Mouse (Mus musculus): ENCODE results near the gene 5830411N06Rik. TPM values are rescaled to one million over a fixed set of nuclear protein-coding genes. Genes with fewer than 3 reads are reported as not detected.

5830411N06Rik gene
- total and polyA plus RNA-seq, 3 experiments = not detected

DNA sequence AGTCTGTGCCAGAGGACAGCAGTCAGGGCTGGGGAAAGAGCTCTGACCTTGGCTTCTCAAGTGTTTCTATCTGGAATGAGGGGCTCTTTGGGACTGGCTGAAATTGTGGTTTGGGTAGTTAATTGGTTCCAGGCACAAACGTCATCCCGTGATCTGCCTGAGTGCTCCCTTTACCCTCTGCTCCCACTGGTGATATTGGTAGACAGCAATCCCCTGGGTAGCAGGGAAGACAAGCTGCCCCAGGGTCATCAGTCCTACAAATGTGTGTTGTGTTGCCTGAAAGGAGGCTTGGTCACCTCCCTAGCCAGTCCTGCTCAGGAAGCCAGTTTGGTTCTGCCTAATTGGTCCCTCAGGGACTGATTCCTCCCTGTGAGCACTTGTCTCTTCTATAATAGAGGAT lies 86.6 kb downstream of the 5830411N06Rik start, which contains the start of gene Olfr527:
Olfr527 (plus strand) TSS at position 301 of the 400 bp plus-strand sequence.
- in situ Hi-C loops (cut with MboI; ENCODE audit: low pct_ligation_motif_present, low pct_unique_long_range_greater_than_20kb, low sequenced_read_pairs) (no loop called here), dilution Hi-C loops (cut with MboI; ENCODE audit: extremely low pct_ligation_motif_present, extremely low pct_unique_long_range_greater_than_20kb, low sequenced_read_pairs) (no loop called here)
- Histone ChIP-seq H3K36me3 (replicated peaks in 1 of 2; ENCODE audit: control insufficient read depth in 1 of 2, insufficient read depth in 1 of 2, low read length in 1 of 2) (no peaks in the 10 kb centered on the region), H3K9ac (ENCODE audit: insufficient read depth, low read depth) (no peak within 1 kb of the TSS), H3K27me3 (replicated peaks) (peaks cover 68% of the 10 kb centered on the region), H3K4me3 (replicated peaks in 1 of 3; ENCODE audit: low read depth in 2 of 3, low read length in 2 of 3, poor library complexity in 1 of 3) (no peak within 1 kb of the TSS), H3K27ac (ENCODE audit: insufficient read depth, low read depth) (no peak within 1 kb of the TSS), H3K79me2 (replicated peaks; ENCODE audit: control insufficient read depth, extremely low read depth, insufficient read depth, poor library complexity, severe bottlenecking) (no peaks in the 10 kb centered on the region), H3K4me1 (ENCODE audit: control insufficient read depth in 1 of 2, insufficient read depth in 2 of 2) (no peaks in the 10 kb centered on the region), H3K4me2 (ENCODE audit: insufficient read depth, low read depth, poor library complexity, severe bottlenecking) (no peak within 1 kb of the TSS), H3K9me3 (replicated peaks; ENCODE audit: low read length) (no peaks in the 10 kb centered on the region)
- TF ChIP-seq KAT2A (IDR thresholded peaks at IDR 0.05; ENCODE audit: insufficient replicate concordance, low read length) (no peak), ZC3H11A (IDR thresholded peaks at IDR 0.05; ENCODE audit: low read depth, low read length) (no peak), HCFC1 (IDR thresholded peaks at IDR 0.05; ENCODE audit: low read depth, low read length) (no peak), NELFE (IDR thresholded peaks at IDR 0.05; ENCODE audit: low read depth, low read length) (no peak), EP300 (IDR thresholded peaks at IDR 0.05; ENCODE audit: low read length) (no peak), MYC (IDR thresholded peaks at IDR 0.05; ENCODE audit: low read depth, low read length) (no peak), E2F4 (IDR thresholded peaks at IDR 0.05; ENCODE audit: insufficient replicate concordance, low read depth, low read length) (no peak), MEF2A (IDR thresholded peaks at IDR 0.05; ENCODE audit: borderline replicate concordance, low read depth, low read length) (no peak), USF1 (IDR thresholded peaks at IDR 0.05; ENCODE audit: low read depth, low read length) (no peak), RAD21 (IDR thresholded peaks at IDR 0.05; ENCODE audit: low read depth, low read length) (no peak), MAX (IDR thresholded peaks at IDR 0.05; ENCODE audit: low read length) (no peak), MAFK (IDR thresholded peaks at IDR 0.05; ENCODE audit: insufficient replicate concordance, low read length) (no peak), TBP (conservative IDR thresholded peaks at IDR 0.05; ENCODE audit: low read depth, low read length) (no peak), ZNF384 (IDR thresholded peaks at IDR 0.05; ENCODE audit: low read depth, low read length) (no peak)
- DNase-seq (ENCODE audit: extremely low read depth) = no peak

Other genes with a start within 250 kb of the 5830411N06Rik start
Only the 20 nearest of the 22 such genes appear.
- gene Zfp511, start 210.9 kb upstream of the 5830411N06Rik start, total RNA-seq (2012; rRNA removed) = 44.4 and 44.6 TPM in 2 replicates
- 41.4 and 43.8 TPM in 2 replicates for gene Zfp511, start 210.9 kb upstream of the 5830411N06Rik start, total RNA-seq (2014; rRNA removed)
- gene Zfp511, start 210.9 kb upstream of the 5830411N06Rik start, polyA plus RNA-seq (2012; ENCODE audit: insufficient read length, low read depth) = 50.1 and 52.2 TPM in 2 replicates
- gene Tubgcp2, start 210.6 kb upstream of the 5830411N06Rik start, total RNA-seq (2012; rRNA removed) = 40.1 and 42.5 TPM in 2 replicates
- gene Tubgcp2, start 210.6 kb upstream of the 5830411N06Rik start, total RNA-seq (2014; rRNA removed) = 50.4 and 50.6 TPM in 2 replicates
- gene Tubgcp2, start 210.6 kb upstream of the 5830411N06Rik start, polyA plus RNA-seq (2012; ENCODE audit: insufficient read length, low read depth) = 39.5 and 46.7 TPM in 2 replicates
- gene Msx3, start 198.2 kb upstream of the 5830411N06Rik start, total RNA-seq (2012; rRNA removed) = not detected in 2 replicates
- not detected in 2 replicates for gene Msx3, start 198.2 kb upstream of the 5830411N06Rik start, total RNA-seq (2014; rRNA removed)
- gene Msx3, start 198.2 kb upstream of the 5830411N06Rik start, polyA plus RNA-seq (2012; ENCODE audit: insufficient read length, low read depth) = not detected in 2 replicates
- gene Caly, start 164.7 kb upstream of the 5830411N06Rik start, total RNA-seq (2012; rRNA removed) = not detected in 2 replicates
- not detected in 2 replicates for gene Caly, start 164.7 kb upstream of the 5830411N06Rik start, total RNA-seq (2014; rRNA removed)
- not detected in 2 replicates for gene Caly, start 164.7 kb upstream of the 5830411N06Rik start, polyA plus RNA-seq (2012; ENCODE audit: insufficient read length, low read depth)
- not detected in 2 replicates for gene Prap1, start 153.9 kb upstream of the 5830411N06Rik start, total RNA-seq (2012; rRNA removed)
- not detected in 2 replicates for gene Prap1, start 153.9 kb upstream of the 5830411N06Rik start, total RNA-seq (2014; rRNA removed)
- not detected in 2 replicates for gene Prap1, start 153.9 kb upstream of the 5830411N06Rik start, polyA plus RNA-seq (2012; ENCODE audit: insufficient read length, low read depth)
- 0.76 and 1.8 TPM in 2 replicates for gene Fuom, start 144.8 kb upstream of the 5830411N06Rik start, total RNA-seq (2012; rRNA removed)
- not detected in 2 replicates for gene Fuom, start 144.8 kb upstream of the 5830411N06Rik start, total RNA-seq (2014; rRNA removed)
- gene Fuom, start 144.8 kb upstream of the 5830411N06Rik start, polyA plus RNA-seq (2012; ENCODE audit: insufficient read length, low read depth) = 0.64 and 0.86 TPM in 2 replicates
- gene Paox, start 131.5 kb upstream of the 5830411N06Rik start, total RNA-seq (2012; rRNA removed) = 40.0 and 42.3 TPM in 2 replicates
- 34.5 and 36.6 TPM in 2 replicates for gene Paox, start 131.5 kb upstream of the 5830411N06Rik start, total RNA-seq (2014; rRNA removed)
- 30.4 and 39.7 TPM in 2 replicates for gene Paox, start 131.5 kb upstream of the 5830411N06Rik start, polyA plus RNA-seq (2012; ENCODE audit: insufficient read length, low read depth)
- gene Echs1, start 130.8 kb upstream of the 5830411N06Rik start, total RNA-seq (2012; rRNA removed) = 39.8 and 43.3 TPM in 2 replicates
- gene Echs1, start 130.8 kb upstream of the 5830411N06Rik start, total RNA-seq (2014; rRNA removed) = 72.0 and 74.4 TPM in 2 replicates
- gene Echs1, start 130.8 kb upstream of the 5830411N06Rik start, polyA plus RNA-seq (2012; ENCODE audit: insufficient read length, low read depth) = 43.8 and 47.8 TPM in 2 replicates
- 19.3 and 26.6 TPM in 2 replicates for gene Mtg1, start 109.7 kb upstream of the 5830411N06Rik start, total RNA-seq (2012; rRNA removed)
- gene Mtg1, start 109.7 kb upstream of the 5830411N06Rik start, total RNA-seq (2014; rRNA removed) = 20.7 and 29.4 TPM in 2 replicates
- gene Mtg1, start 109.7 kb upstream of the 5830411N06Rik start, polyA plus RNA-seq (2012; ENCODE audit: insufficient read length, low read depth) = 39.6 and 39.8 TPM in 2 replicates
- not detected in 2 replicates for gene Sprn, start 92.4 kb upstream of the 5830411N06Rik start, total RNA-seq (2012; rRNA removed)
- gene Sprn, start 92.4 kb upstream of the 5830411N06Rik start, total RNA-seq (2014; rRNA removed) = not detected in 2 replicates
- gene Sprn, start 92.4 kb upstream of the 5830411N06Rik start, polyA plus RNA-seq (2012; ENCODE audit: insufficient read length, low read depth) = not detected in 2 replicates
- not detected in 2 replicates for gene Olfr522, start 82.5 kb upstream of the 5830411N06Rik start, total RNA-seq (2012; rRNA removed)
- gene Olfr522, start 82.5 kb upstream of the 5830411N06Rik start, total RNA-seq (2014; rRNA removed) = not detected in 2 replicates
- gene Olfr522, start 82.5 kb upstream of the 5830411N06Rik start, polyA plus RNA-seq (2012; ENCODE audit: insufficient read length, low read depth) = not detected in 2 replicates
- not detected in 2 replicates for gene Olfr523, start 74.1 kb upstream of the 5830411N06Rik start, total RNA-seq (2012; rRNA removed)
- not detected in 2 replicates for gene Olfr523, start 74.1 kb upstream of the 5830411N06Rik start, total RNA-seq (2014; rRNA removed)
- gene Olfr523, start 74.1 kb upstream of the 5830411N06Rik start, polyA plus RNA-seq (2012; ENCODE audit: insufficient read length, low read depth) = not detected in 2 replicates
- gene Olfr524, start 41.3 kb upstream of the 5830411N06Rik start, total RNA-seq (2012; rRNA removed) = not detected in 2 replicates
- gene Olfr524, start 41.3 kb upstream of the 5830411N06Rik start, total RNA-seq (2014; rRNA removed) = not detected in 2 replicates
- gene Olfr524, start 41.3 kb upstream of the 5830411N06Rik start, polyA plus RNA-seq (2012; ENCODE audit: insufficient read length, low read depth) = not detected in 2 replicates
- not detected in 2 replicates for gene Cd163l1, start 29.0 kb upstream of the 5830411N06Rik start, total RNA-seq (2012; rRNA removed)
- gene Cd163l1, start 29.0 kb upstream of the 5830411N06Rik start, total RNA-seq (2014; rRNA removed) = not detected in 2 replicates
- not detected in 2 replicates for gene Cd163l1, start 29.0 kb upstream of the 5830411N06Rik start, polyA plus RNA-seq (2012; ENCODE audit: insufficient read length, low read depth)
- not detected in 2 replicates for gene Olfr525, start 73.6 kb downstream of the 5830411N06Rik start, total RNA-seq (2012; rRNA removed)
- gene Olfr525, start 73.6 kb downstream of the 5830411N06Rik start, total RNA-seq (2014; rRNA removed) = not detected in 2 replicates
- not detected in 2 replicates for gene Olfr525, start 73.6 kb downstream of the 5830411N06Rik start, polyA plus RNA-seq (2012; ENCODE audit: insufficient read length, low read depth)
- gene Olfr527, start 86.7 kb downstream of the 5830411N06Rik start, total RNA-seq (2012; rRNA removed) = not detected in 2 replicates
- not detected in 2 replicates for gene Olfr527, start 86.7 kb downstream of the 5830411N06Rik start, total RNA-seq (2014; rRNA removed)
- not detected in 2 replicates for gene Olfr527, start 86.7 kb downstream of the 5830411N06Rik start, polyA plus RNA-seq (2012; ENCODE audit: insufficient read length, low read depth)
- gene Olfr60, start 114.4 kb downstream of the 5830411N06Rik start, total RNA-seq (2012; rRNA removed) = not detected in 2 replicates
- not detected in 2 replicates for gene Olfr60, start 114.4 kb downstream of the 5830411N06Rik start, total RNA-seq (2014; rRNA removed)
- not detected in 2 replicates for gene Olfr60, start 114.4 kb downstream of the 5830411N06Rik start, polyA plus RNA-seq (2012; ENCODE audit: insufficient read length, low read depth)
- gene Olfr530, start 129.0 kb downstream of the 5830411N06Rik start, total RNA-seq (2012; rRNA removed) = not detected in 2 replicates
- not detected in 2 replicates for gene Olfr530, start 129.0 kb downstream of the 5830411N06Rik start, total RNA-seq (2014; rRNA removed)
- not detected in 2 replicates for gene Olfr530, start 129.0 kb downstream of the 5830411N06Rik start, polyA plus RNA-seq (2012; ENCODE audit: insufficient read length, low read depth)
- gene Olfr531, start 155.6 kb downstream of the 5830411N06Rik start, total RNA-seq (2012; rRNA removed) = not detected in 2 replicates
- not detected in 2 replicates for gene Olfr531, start 155.6 kb downstream of the 5830411N06Rik start, total RNA-seq (2014; rRNA removed)
- gene Olfr531, start 155.6 kb downstream of the 5830411N06Rik start, polyA plus RNA-seq (2012; ENCODE audit: insufficient read length, low read depth) = not detected in 2 replicates
- gene Olfr532, start 174.4 kb downstream of the 5830411N06Rik start, total RNA-seq (2012; rRNA removed) = not detected in 2 replicates
- gene Olfr532, start 174.4 kb downstream of the 5830411N06Rik start, total RNA-seq (2014; rRNA removed) = not detected in 2 replicates
- gene Olfr532, start 174.4 kb downstream of the 5830411N06Rik start, polyA plus RNA-seq (2012; ENCODE audit: insufficient read length, low read depth) = not detected in 2 replicates